Mouse (Mus musculus): ENCODE data around the gene Akap13. TPM values are rescaled to one million over a fixed set of nuclear protein-coding genes. Genes with fewer than 3 reads are reported as not detected.

The Akap13 gene
- total RNA-seq, 1 experiment = 24.6 TPM

DNA sequence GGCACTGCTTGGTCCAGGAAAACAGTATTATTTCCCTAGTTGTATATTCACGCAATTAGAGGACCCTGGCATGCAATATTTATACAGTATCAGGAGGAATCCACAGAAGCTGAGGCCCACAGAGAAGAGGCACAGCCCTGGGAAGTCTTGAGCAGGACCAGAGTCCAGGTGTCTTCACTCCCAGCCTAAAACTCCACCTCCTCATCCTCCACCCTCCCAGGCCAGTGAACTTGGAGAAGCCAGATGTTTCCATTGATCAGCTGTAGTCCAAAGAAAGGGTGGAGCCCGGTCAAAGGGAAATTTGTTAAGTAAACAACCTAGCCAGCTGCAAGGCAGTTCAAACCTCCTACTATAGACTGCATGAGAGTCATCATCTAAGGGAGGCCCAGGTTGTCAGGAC, 42.8 kb upstream of the Akap13 start:
- H3K9me3 ChIP-seq (ENCODE audit: control insufficient read depth, insufficient read depth, low read depth, low read length) = no peaks in the 10 kb centered on the region
- in situ Hi-C loops (cut with MboI; ENCODE audit: low sequenced_read_pairs in 2 of 2, unreplicated experiment in 2 of 2) = no loop called here
- H3K4me1 ChIP-seq (ENCODE audit: control insufficient read depth in 2 of 2, insufficient read depth in 2 of 2, low read length in 2 of 2, poor library complexity in 1 of 2) = no peaks in the 10 kb centered on the region
- H3K4me3 ChIP-seq (ENCODE audit: insufficient read depth in 1 of 2, low read depth in 1 of 2, low read length in 2 of 2, poor library complexity in 1 of 2, severe bottlenecking in 1 of 2) = no peak overlapping the region
- TF ChIP-seq ZNF384 (IDR thresholded peaks at IDR 0.05; ENCODE audit: low read depth, low read length) (no peak), ZC3H11A (IDR thresholded peaks at IDR 0.05; ENCODE audit: borderline replicate concordance, low read depth, low read length) (no peak), MAFK (IDR thresholded peaks at IDR 0.05; ENCODE audit: insufficient read depth, low read depth, low read length) (no peak), CHD2 (IDR thresholded peaks at IDR 0.05; ENCODE audit: low read depth, low read length) (no peak), HCFC1 (IDR thresholded peaks at IDR 0.05; ENCODE audit: borderline replicate concordance, insufficient read depth, low read length) (no peak)
- H3K9ac ChIP-seq (ENCODE audit: insufficient read depth, low read depth, low read length, poor library complexity, severe bottlenecking) = no peak overlapping the region
- DNase-seq (ENCODE audit: low read depth, low spot score) = no peak
- H3K27ac ChIP-seq (ENCODE audit: insufficient read depth, low read depth, low read length, poor library complexity, severe bottlenecking) = no peak overlapping the region
- H3K36me3 ChIP-seq (ENCODE audit: control insufficient read depth, insufficient read depth, low read length, poor library complexity, severe bottlenecking) = no peaks in the 10 kb centered on the region

DNA sequence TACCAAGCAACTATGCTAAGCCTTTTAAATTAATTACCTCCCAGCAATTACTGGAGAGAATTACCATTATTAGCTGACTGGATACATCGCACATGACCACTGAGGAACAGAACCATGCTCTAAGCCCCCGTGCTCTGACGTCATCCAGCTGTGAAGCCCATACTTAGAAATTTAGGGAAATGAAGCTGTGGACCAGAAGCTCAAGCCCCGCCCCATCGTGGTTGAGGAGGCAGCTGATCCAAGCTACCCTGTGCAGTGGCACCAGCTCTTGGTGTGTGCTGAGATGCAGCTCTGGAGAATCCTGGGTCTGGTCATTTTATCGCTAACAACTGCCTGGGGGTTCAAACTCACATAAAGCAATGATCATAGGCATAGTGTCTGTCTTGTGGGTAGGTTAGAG, 41.4 kb upstream of the Akap13 start:
- DNase-seq (ENCODE audit: low read depth, low spot score) = no peak
- TF ChIP-seq MAFK (IDR thresholded peaks at IDR 0.05; ENCODE audit: insufficient read depth, low read depth, low read length) (no peak), ZC3H11A (IDR thresholded peaks at IDR 0.05; ENCODE audit: borderline replicate concordance, low read depth, low read length) (no peak), ZNF384 (IDR thresholded peaks at IDR 0.05; ENCODE audit: low read depth, low read length) (no peak), HCFC1 (IDR thresholded peaks at IDR 0.05; ENCODE audit: borderline replicate concordance, insufficient read depth, low read length) (no peak), CHD2 (IDR thresholded peaks at IDR 0.05; ENCODE audit: low read depth, low read length) (no peak)
- no peaks in the 10 kb centered on the region for H3K36me3 ChIP-seq (ENCODE audit: control insufficient read depth, insufficient read depth, low read length, poor library complexity, severe bottlenecking)
- in situ Hi-C loops (cut with MboI; ENCODE audit: low sequenced_read_pairs in 2 of 2, unreplicated experiment in 2 of 2) = no loop called here
- no peak overlapping the region for H3K27ac ChIP-seq (ENCODE audit: insufficient read depth, low read depth, low read length, poor library complexity, severe bottlenecking)
- H3K9me3 ChIP-seq (ENCODE audit: control insufficient read depth, insufficient read depth, low read depth, low read length) = no peaks in the 10 kb centered on the region
- H3K4me3 ChIP-seq (ENCODE audit: insufficient read depth in 1 of 2, low read depth in 1 of 2, low read length in 2 of 2, poor library complexity in 1 of 2, severe bottlenecking in 1 of 2) = no peak overlapping the region
- H3K4me1 ChIP-seq (ENCODE audit: control insufficient read depth in 2 of 2, insufficient read depth in 2 of 2, low read length in 2 of 2, poor library complexity in 1 of 2) = no peaks in the 10 kb centered on the region
- no peak overlapping the region for H3K9ac ChIP-seq (ENCODE audit: insufficient read depth, low read depth, low read length, poor library complexity, severe bottlenecking)

DNA sequence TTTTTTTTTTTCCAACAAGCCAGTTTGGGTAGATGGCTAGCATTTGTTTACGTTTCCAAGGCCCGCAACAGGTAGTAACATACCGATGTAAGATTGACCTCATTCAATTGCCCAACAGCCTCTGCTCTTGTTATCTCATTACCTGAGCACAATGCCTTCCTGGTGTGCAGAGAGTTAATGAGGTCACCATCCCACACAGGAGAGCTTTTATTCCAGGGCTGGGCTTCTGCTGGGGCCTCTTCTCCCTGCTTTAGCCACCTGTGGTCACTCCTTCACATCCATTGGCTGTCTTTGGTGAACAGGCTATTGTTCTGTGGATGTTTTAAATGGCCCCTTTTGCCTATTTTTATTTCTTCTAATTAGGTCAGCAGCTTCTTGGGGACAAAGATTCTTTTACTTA, 41.0 kb upstream of the Akap13 start:
- DNase-seq (ENCODE audit: low read depth, low spot score) = no peak
- no peaks in the 10 kb centered on the region for H3K36me3 ChIP-seq (ENCODE audit: control insufficient read depth, insufficient read depth, low read length, poor library complexity, severe bottlenecking)
- TF ChIP-seq MAFK (IDR thresholded peaks at IDR 0.05; ENCODE audit: insufficient read depth, low read depth, low read length) (no peak), HCFC1 (IDR thresholded peaks at IDR 0.05; ENCODE audit: borderline replicate concordance, insufficient read depth, low read length) (no peak), ZNF384 (IDR thresholded peaks at IDR 0.05; ENCODE audit: low read depth, low read length) (0 out of 2 replicates have a peak, but pooled peaks have one; percentile 7), CHD2 (IDR thresholded peaks at IDR 0.05; ENCODE audit: low read depth, low read length) (no peak)
- no peaks in the 10 kb centered on the region for H3K9me3 ChIP-seq (ENCODE audit: control insufficient read depth, insufficient read depth, low read depth, low read length)
- H3K4me1 ChIP-seq (ENCODE audit: control insufficient read depth in 2 of 2, insufficient read depth in 2 of 2, low read length in 2 of 2, poor library complexity in 1 of 2) = no peaks in the 10 kb centered on the region
- H3K27ac ChIP-seq (ENCODE audit: insufficient read depth, low read depth, low read length, poor library complexity, severe bottlenecking) = no peak overlapping the region
- H3K9ac ChIP-seq (ENCODE audit: insufficient read depth, low read depth, low read length, poor library complexity, severe bottlenecking) = no peak overlapping the region
- in situ Hi-C loops (cut with MboI; ENCODE audit: low sequenced_read_pairs in 2 of 2, unreplicated experiment in 2 of 2) = no loop called here
- no peak overlapping the region for H3K4me3 ChIP-seq (ENCODE audit: insufficient read depth in 1 of 2, low read depth in 1 of 2, low read length in 2 of 2, poor library complexity in 1 of 2, severe bottlenecking in 1 of 2)

DNA sequence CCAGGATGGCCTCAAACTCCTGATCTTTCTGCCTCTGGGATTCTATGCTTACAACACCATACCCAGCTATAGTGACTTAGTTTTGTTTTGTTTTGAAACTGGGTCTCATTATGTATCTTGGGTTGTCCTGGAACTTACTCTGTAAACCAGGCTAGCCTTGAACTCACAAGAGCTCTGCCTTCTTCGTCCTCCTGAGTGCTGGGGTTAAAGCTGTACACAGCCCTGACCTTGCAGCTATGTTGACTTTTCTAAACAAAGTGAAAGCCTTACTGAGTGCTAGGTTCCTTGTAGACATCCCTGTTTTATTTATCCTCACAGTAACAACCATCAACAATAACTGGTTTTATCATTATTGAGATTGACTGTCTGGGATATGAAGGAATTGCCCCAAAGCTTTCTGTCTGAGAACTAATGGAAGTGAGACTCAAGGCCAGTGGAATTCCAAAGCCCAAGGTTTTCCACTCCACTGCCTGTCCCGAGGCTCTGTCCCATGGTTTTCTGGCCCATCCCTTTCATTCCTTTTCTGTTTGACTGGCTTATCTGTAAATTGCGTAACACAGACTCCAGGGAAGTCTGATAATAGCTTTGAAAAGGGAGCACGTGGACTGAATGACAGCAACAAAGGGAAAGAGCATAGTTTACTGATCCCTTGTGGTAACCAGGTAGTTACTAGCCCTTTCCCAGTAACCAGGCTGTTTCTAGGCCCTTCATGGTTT, 40.0 kb upstream of the Akap13 start:
- no peak overlapping the region for H3K9ac ChIP-seq (ENCODE audit: insufficient read depth, low read depth, low read length, poor library complexity, severe bottlenecking)
- TF ChIP-seq MAFK (IDR thresholded peaks at IDR 0.05; ENCODE audit: insufficient read depth, low read depth, low read length) (no peak), CHD2 (IDR thresholded peaks at IDR 0.05; ENCODE audit: low read depth, low read length) (no peak), ZC3H11A (IDR thresholded peaks at IDR 0.05; ENCODE audit: borderline replicate concordance, low read depth, low read length) (no peak), HCFC1 (IDR thresholded peaks at IDR 0.05; ENCODE audit: borderline replicate concordance, insufficient read depth, low read length) (no peak), ZNF384 (IDR thresholded peaks at IDR 0.05; ENCODE audit: low read depth, low read length) (no peak)
- no peak overlapping the region for H3K4me3 ChIP-seq (ENCODE audit: insufficient read depth in 1 of 2, low read depth in 1 of 2, low read length in 2 of 2, poor library complexity in 1 of 2, severe bottlenecking in 1 of 2)
- in situ Hi-C loops (cut with MboI; ENCODE audit: low sequenced_read_pairs in 2 of 2, unreplicated experiment in 2 of 2) = no loop called here
- no peaks in the 10 kb centered on the region for H3K9me3 ChIP-seq (ENCODE audit: control insufficient read depth, insufficient read depth, low read depth, low read length)
- no peaks in the 10 kb centered on the region for H3K36me3 ChIP-seq (ENCODE audit: control insufficient read depth, insufficient read depth, low read length, poor library complexity, severe bottlenecking)
- no peak overlapping the region for H3K27ac ChIP-seq (ENCODE audit: insufficient read depth, low read depth, low read length, poor library complexity, severe bottlenecking)
- DNase-seq (ENCODE audit: low read depth, low spot score) = no peak
- H3K4me1 ChIP-seq (ENCODE audit: control insufficient read depth in 2 of 2, insufficient read depth in 2 of 2, low read length in 2 of 2, poor library complexity in 1 of 2) = no peaks in the 10 kb centered on the region
